Mouse (Mus musculus) left cerebral cortex, postnatal 4 days (tissue): Measurements from ENCODE around the gene Mycbp2. TPM values are rescaled to one million over a fixed set of nuclear protein-coding genes. Genes with fewer than 3 reads are reported as not detected.

Experiments used
- DNase-seq: peaks from one replicate; pipeline ENCODE4 v3.0.0-alpha.2; 2022
- intact Hi-C: fragments of 180-260 bp; cut with DNase I; formaldehyde crosslinking; loops from one replicate; pipeline ENCODE4 v1.15.1; 2025
- total RNA-seq, 2 experiments: library from RNA; stranded (reverse); gene quantifications; 2 replicates each; pipeline ENCODE4 v1.2.3; 2021

Mycbp2 gene
- total RNA-seq, 2 experiments from 2014 or later = 174 to 179 TPM

DNA sequence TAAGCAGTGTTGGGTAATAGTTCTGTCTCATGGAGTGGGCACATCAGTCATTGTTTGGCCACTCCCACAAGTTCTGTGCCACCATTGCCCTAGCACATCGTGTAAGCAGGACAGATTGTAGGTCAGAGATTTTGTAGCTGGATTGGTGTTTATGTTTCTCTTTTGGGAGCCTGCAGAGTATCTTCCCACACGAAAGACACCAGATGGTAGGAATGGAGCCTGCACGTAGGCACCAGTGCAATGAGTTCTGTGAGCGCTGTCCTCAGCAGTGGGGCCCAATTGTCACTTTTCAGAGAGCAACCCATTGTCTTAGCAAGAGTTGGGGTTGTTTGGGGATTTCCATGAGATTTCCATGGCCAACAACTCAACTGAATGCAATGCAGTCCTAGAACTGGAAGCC is 236.6 kb downstream of the Mycbp2 start:
- no peak for DNase-seq

DNA sequence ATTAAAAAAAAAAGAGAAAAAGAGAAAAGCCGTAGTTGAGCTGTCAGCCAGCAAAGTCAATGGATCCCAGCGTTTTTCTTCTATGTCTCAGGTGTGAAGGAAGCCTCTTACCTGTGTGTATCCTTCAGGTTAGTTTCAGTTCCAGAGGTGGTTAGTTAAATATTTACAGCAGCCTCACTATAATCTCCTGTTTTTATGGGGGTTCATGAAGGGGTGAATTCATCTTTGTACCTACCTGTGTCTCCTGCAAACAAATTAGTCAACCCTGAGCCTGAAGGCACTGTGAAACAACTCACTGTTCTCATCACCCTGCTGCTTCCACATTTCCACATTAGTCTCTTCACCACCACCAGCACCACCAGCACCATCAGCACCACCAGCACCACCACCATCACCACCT is 240.3 kb downstream of the Mycbp2 start:
- DNase-seq = no peak
- intact Hi-C loops = loop anchor here (10.0 kb wide), 1 partner anchor 428 kb away; no protein-coding TSS in a partner anchor

More for the DNA sequence above, 236.6 kb downstream of the Mycbp2 start:
- intact Hi-C loops = loop anchor here (10.0 kb wide), 1 partner anchor 425 kb away; no protein-coding TSS in a partner anchor

DNA sequence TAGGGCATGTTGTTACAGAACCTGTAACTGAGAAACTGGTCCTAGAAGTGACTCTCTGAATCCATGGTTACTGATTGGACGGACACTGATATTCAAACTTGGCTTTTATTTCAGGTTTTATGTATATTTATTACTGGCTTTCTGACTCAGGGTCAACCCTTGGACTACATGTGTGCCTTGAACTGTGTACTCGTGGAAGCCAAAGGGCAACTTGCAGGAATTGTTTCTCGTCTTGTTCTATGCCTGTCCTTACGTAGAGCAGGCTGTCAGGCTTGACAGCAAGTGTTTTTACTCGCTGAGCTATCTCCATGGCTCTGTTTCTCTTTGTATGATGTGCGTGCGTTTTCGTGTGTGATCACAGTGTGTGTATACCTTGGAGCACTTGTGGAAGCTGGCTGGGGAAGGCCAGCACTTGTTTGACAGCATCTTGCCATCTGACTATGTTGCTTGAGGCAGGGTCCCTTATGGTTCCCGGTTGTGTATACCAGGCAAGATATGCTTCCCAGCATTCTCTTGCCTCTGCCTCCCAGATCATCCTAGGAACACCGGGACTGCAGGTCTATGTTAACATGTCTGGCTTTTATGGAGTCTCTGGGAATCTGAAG is 243.8 kb downstream of the Mycbp2 start:
- no peak for DNase-seq
- intact Hi-C loops = loop anchor here (10.0 kb wide), 1 partner anchor 432 kb away; no protein-coding TSS in a partner anchor

DNA sequence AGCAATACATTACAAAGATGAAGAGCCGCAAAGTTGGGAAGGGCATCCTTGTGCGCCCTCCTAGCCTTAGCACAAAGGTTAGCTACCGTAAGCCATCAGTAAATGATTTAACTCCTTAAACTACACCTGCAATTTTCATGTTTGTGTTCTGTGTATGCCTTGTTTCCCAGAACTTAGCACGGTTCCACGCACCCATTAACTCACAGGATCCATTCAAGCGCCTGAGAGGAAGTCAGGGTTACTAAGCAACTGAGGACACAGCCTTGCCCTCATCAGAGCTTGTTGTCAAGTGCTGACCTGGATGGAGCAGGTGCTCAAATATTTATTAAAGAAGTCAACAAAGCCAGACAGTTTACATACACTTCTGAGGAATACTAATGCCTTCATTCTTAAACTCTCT is 244.4 kb downstream of the Mycbp2 start:
- intact Hi-C loops = loop anchor here (10.0 kb wide), 1 partner anchor 433 kb away; no protein-coding TSS in a partner anchor

DNA sequence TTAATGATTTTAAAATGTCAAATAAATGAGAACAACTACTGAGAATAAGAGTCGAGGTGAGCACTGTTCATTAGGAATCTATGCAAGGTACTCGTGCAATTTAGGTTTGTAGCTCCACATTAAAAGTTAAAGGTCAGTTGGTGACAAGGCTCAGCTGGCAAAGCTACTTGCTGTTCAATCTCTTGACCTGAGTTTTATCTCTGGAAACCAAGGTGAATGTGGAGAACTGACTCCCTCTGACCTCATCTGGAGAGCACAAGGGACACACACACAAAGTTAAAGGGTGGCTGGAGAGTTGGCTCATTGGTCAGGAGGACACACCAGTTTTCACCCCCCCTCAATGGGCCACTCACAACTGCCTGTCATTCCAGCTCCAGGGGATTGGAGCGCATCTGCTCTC is 245.4 kb downstream of the Mycbp2 start:
- intact Hi-C loops = loop anchor here (10.0 kb wide), 1 partner anchor 434 kb away; no protein-coding TSS in a partner anchor
- no peak for DNase-seq

More for the DNA sequence above, 244.4 kb downstream of the Mycbp2 start:
- no peak for DNase-seq

DNA sequence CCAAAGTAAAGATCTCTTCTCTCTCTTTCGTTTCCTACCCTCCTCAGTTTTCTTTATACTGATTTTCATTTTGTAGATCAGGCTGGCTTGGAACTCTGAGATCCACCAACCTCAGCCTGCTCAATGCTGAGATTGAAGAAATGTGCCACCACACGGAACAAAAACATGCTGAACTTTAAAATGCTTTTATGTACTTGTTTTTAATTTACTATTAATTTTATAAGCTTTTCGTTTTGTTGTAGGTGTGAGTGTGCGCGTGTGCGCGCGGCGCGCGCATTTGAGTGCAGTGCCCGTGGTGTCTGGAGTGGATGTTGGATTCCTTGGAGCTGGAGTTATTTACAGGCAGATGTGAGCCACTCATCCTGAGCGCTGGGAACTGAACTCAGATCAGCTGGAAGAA is 246.3 kb downstream of the Mycbp2 start:
- no peak for DNase-seq
- intact Hi-C loops = loop anchor here (10.0 kb wide), 1 partner anchor 435 kb away; no protein-coding TSS in a partner anchor

DNA sequence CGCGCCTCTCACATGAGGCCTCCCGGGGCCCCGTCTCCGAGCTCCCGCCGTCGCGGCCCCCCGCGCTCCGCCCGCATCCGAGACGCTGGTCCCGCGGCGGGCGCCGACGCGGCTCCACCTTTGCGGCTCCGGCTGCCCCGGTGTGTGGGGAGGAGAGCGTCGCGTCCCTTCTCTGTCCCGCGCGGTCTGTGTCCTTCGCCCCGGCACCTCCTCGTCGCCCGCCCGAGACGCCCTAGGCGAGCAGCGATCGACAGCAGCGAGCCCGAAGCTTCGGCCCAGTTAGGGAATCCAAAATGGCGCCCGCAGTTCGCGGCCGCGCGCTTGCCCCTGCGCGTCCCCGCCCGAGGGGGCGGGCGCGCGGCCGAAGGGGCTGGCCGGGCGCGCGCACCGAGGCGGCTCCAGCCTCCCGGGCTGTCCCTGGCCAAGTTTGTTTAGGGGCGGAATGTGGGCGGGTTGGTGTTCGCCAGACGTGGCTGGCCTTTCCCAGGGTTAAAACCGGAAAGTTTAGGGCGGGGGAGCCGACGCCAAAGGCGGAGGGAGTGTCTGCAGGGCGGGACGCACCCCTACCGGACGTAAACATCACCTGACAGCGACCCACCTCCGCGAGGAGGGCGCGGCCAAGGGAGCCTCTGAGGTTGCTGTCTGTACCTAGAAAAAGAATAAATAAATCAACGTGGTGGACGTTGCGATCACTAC is 247.2 kb downstream of the Mycbp2 start, which contains the start of gene Fbxl3:
Fbxl3 (minus strand) TSS at position 329 of the 696 bp plus-strand sequence.
- intact Hi-C loops = no loop called here
- DNase-seq = peak; percentile 81

DNA sequence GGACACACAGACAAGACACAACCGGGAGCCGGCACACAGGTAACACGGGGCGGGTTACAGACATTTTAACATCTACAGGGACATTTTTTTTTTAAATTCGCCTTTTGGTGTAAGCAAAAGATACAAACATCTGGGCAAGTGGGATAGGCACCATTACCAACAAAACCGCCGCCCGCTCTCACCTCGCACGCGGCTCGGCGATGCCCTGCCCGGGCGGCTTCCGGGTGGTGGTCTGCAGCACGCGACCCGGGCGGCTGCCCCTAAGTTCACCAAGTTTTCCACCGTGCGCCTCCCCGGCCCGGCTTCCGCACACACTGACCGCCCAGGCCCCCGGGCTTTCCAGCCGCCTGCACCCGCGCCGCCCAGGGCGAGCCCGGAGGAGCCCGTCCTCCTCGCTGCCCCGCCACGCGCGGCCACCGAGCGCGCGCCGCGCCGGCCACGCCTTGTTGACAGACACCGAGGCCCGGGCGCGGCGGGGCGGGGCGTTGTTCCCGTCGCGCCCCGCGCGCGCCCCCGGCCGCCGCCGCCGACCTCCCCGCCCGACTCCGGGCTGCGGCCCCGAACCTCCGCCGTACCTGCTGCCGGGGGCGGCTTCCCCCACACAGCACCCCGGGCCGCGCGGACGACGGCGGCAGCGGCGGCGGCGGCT is 247.9 kb downstream of the Mycbp2 start:
- intact Hi-C loops = no loop called here
- peak; percentile 88 for DNase-seq

DNA sequence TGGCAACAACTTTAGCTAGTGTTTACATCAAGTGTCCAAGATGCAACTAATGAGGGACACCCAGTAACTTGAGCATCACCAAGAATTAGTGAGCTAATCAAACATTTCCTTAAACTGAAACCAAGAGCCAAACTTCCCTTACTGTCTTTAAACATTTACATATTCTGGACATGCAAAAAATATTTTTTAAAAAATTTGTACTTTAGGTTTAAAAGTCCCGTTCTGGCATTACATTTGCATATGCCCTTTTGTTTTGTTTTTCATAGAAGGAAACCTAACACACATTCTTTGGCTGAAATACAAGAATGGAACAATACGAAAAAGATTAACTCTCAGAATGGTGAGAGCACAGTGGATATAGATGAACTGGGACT is 248.4 kb downstream of the Mycbp2 start:
- DNase-seq = no peak

DNA sequence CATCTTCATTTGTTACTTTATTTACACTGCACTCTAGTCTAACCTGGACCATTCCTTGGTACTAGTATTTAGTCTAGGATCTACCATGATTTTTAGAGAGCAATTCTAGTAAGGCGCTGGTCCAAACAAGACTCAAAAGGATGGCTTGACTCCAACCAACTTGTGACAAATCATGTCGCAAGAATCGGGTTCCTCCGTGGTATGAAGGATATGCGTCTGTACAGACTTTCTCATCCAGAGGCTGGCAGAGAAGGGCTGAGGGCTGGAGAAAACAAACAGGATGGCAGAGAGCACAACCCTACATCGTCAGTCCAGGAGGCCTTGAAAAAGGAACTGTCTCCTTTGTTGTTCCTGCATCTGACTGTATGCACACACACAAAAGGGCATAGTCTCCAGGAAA is 250.0 kb downstream of the Mycbp2 start:
- intact Hi-C loops = no loop called here
- no peak for DNase-seq

More for the DNA sequence above, 248.4 kb downstream of the Mycbp2 start:
- intact Hi-C loops = no loop called here

DNA sequence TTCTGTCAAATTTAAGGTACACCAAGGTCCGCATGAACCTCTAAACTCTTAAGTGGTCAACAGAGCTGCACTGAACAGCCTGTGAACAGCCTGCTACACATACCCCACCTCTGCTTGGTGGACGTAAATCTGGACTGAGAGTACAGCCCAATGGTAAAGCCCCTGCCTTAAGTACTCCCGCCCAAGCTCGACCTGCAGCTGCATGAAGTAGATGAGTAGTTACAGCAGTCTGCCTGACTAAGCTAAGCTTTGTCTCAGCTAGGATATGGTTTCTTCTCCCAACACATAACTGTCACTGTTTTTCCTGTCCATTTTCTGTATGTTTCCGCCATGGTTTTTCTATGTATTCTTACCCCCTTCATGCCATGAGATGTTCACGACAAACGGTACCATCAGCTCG is 250.8 kb downstream of the Mycbp2 start:
- no peak for DNase-seq
- intact Hi-C loops = no loop called here

DNA sequence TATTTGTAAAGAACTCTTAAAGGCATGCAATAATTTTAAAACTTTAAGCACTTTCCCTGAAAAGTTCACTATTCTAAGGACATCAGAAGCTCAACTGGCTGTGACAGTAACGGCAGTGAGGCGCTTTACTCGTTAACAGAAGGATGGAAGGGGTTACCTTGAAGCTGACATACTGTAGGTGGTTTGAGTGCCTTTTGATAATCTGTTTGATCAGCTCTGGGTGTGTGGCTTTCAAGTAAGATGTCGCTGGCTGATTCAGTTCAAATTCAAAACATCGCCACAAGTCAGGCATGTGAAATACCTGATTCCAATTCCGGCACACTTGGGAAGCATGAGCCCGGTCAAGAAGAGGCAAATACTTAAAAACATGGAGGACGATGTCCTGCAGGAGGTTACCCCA is 251.6 kb downstream of the Mycbp2 start:
- intact Hi-C loops = no loop called here

DNA sequence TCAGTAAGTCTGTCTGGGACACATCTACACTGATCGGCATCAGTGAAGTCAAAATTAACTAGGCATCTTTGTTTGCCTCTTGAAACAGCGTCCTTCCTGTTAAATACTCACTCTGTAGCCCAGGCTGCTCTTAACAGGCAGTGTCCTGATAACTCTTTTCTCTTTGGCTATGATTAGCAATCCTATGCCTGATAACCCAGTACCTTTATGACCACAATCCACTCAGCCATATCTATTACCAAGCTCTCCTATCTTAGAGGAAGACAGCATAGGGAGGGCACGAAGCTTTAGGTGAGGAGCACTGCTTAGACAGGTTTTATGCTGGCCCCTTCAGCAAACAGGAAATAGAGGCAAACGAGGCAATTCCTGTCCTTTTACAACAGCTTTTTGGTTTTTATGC is 252.9 kb downstream of the Mycbp2 start:
- intact Hi-C loops = no loop called here
- DNase-seq = no peak

More for the DNA sequence above, 251.6 kb downstream of the Mycbp2 start:
- no peak for DNase-seq

DNA sequence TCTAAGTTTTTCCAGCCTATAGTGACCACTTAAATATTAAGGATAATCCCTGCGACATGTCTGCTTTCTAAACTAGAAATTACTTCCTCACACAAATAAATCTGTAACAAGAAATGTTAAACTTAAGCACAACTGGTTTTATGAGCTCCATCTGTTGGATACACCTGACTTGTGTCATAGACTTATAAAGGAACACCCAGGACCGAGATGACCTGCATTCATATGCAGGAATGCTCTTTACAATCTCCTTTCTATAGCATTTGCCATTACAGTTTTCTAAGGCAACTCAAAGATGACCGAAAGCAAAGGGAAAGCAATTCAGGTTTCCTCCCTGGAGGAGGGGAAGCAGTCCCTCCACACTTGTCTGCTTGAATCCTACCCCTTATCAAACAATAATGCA is 253.4 kb downstream of the Mycbp2 start:
- intact Hi-C loops = no loop called here
- no peak for DNase-seq

DNA sequence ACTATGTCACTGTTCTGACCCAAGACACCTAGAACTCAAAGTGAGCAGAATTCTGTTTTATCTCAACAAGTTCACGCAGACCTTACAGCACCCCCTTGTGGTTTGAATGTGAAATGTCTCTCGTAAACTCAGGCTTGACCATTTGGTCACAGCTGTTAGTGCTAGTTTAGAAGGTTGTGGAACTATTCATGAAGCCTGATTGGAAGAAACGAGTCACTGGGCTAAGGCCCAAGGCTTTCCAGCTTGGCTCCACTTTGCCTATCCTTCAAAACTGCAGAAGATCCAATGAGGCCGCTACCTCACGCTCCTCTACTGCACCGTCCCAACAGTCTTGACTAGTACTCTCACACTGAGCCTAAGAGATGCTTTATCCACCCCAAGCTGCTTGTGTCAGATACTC is 258.0 kb downstream of the Mycbp2 start:
- peak; percentile 23 for DNase-seq
- intact Hi-C loops = loop anchor here (10.0 kb wide), 1 partner anchor 74 kb away; no protein-coding TSS in a partner anchor

DNA sequence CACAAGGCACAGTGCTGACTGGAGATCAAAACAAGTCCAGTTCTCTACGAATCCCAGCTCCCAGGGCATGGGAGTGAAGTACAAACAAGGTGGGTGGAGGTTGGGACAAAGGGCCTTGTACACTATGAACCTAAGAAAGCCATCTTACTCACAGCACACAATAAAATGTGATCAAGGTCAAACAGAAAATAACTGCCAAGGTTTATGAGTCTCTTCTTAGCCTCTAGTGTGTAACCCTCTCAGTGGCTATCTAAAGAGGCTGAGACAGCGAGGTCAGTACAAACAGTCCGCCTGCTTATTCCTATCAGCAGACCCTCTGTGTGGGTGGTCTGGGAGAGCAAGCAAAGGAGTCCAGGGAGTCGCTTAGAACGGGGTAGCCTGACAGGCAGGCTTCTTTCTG is 258.8 kb downstream of the Mycbp2 start:
- intact Hi-C loops = loop anchor here (10.0 kb wide), 1 partner anchor 73 kb away; no protein-coding TSS in a partner anchor
- no peak for DNase-seq

DNA sequence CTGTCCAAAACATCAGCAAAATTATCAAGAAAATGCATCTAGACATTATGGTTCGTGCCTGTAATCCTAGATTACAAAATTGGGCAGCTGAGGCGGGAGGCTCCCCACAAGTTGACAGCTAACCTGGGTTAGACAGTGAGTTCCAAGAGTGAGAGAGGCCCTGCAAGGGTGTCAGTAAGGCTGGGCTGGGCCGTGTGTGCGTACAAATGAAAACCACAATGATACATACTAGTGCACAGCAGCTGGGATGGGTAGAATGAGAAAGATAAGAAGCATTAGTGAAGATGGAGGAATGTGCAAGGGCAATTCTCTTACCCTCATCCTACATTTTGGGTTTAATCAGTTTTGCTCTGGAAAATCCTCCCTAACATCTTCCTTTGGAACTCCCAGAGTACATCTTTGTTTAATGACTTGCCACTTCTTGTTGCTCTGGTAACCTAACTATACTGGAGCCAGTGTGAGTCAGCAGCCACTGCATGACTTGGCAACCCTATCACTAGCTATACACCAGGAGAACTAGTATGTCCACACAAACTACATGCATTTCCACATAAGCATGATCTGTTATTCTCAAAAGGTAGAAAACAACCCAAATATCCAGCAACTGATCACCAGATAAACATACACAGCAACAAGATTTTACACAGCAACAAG is 259.8 kb downstream of the Mycbp2 start:
- intact Hi-C loops = loop anchor here (10.0 kb wide), 1 partner anchor 72 kb away; no protein-coding TSS in a partner anchor

DNA sequence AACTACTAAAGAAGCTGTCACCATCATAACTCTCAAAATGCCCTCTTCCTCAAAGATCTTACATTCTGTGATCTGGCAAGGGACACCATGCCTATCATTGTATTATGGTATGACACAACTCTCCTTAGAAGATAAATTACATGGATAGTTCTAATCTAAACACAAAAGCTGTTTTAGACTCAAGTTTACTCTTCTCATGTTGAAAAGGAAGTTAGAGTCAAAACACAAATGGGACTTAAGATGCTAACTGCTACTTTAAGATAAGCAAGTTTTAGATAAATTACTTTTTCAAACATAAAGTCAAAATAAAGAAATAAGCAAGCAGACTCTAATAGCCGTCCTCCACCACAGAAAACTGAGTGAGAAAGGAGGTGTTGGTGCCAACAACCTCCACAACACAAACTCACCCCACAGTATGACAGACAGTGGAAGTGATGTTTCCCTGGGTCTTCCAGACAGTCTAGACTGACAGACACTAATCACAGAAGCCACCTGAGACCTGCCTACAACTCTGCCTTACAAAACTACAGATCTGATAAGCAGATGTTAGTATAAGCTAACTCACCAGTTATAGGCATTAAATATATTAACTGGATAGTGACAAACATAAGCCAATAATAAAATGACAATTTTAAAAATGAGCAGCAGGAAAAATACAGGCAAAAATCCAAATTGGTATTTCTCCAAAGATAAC is 260.6 kb downstream of the Mycbp2 start:
- intact Hi-C loops = loop anchor here (10.0 kb wide), 1 partner anchor 71 kb away; no protein-coding TSS in a partner anchor
- DNase-seq = no peak

More for the DNA sequence above, 259.8 kb downstream of the Mycbp2 start:
- no peak for DNase-seq

DNA sequence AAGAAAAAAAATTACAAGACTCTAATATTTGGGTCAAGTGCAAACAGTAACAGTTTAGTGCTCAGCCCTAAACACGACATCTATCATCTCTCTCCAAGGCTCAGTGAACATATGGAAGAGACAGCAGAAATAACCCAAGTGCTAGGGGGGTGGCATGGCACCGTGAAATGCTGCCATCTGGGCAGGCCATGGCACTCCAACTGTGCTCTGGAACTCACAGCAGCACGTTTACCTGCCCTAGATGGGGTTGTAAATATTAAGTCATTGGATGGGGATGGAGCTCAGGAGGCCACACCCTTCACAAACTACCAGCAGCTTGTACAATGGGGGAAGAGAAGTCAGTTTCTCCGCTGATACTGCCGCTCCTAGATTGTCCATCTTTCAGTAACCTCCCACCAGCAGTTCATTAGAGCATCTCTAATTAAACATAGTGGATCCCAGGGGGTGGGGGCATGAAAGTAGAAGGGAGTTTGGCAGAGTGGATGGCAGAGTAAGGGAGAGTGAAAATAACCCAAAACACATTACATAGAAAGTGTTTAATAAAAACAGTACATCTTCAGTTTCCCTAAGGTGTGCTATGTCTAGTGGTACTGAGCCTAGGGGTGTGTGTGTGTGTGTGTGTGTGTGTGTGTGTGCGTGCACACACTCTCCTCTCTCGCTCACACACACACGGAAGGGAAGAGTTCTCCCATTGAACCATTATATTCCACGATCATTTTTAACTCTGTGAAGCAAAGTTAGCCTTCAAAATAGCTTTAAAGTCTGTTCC is 267.2 kb downstream of the Mycbp2 start:
- intact Hi-C loops = no loop called here
- DNase-seq = peak; percentile 46
